Mouse (Mus musculus) midbrain, embryonic 14.5 days (tissue): ENCODE results near the gene Sync. TPM values are rescaled to one million over a fixed set of nuclear protein-coding genes. Genes with fewer than 3 reads are reported as not detected.

ENCODE experiments used
- ATAC-seq: fragments of 200-750 bp; cut with Nextera tagmentation; 2 replicates; pipeline ENCODE4 v1.8.0; 2017; ENCODE audit warnings: moderate number of reproducible peaks, moderate library complexity; ENCODE audit not compliant: low FRiP score, low TSS enrichment
- DNase-seq: peaks from one replicate; pipeline ENCODE4 v3.0.0-alpha.2; 2015
- H3K27ac ChIP-seq: fragments of 300-500 bp; sonication (generic); replicated peaks from 2 replicates; pipeline ENCODE4 v1.5.1; 2014; ENCODE audit warnings: mild to moderate bottlenecking, low read depth, low read length, moderate library complexity
- H3K27me3 ChIP-seq: fragments of 300-500 bp; sonication (generic); 2 replicates; pipeline ENCODE4 v1.6.1; 2014; ENCODE audit warnings: low read length, control low read depth, mixed read lengths; ENCODE audit not compliant: control insufficient read depth, insufficient read depth
- H3K36me3 ChIP-seq: fragments of 300-500 bp; sonication (generic); 2 replicates; pipeline ENCODE4 v1.6.1; 2014; ENCODE audit warnings: low read length, control low read depth; ENCODE audit not compliant: control insufficient read depth, insufficient read depth
- H3K4me1 ChIP-seq: fragments of 300-500 bp; sonication (generic); 2 replicates; pipeline ENCODE4 v1.6.1; 2014; ENCODE audit warnings: mild to moderate bottlenecking, antibody characterized with exemption, low read length, control low read depth; ENCODE audit not compliant: control insufficient read depth, insufficient read depth
- H3K4me2 ChIP-seq: fragments of 300-500 bp; sonication (generic); 2 replicates; pipeline ENCODE4 v1.6.1; 2014; ENCODE audit warnings: mild to moderate bottlenecking, low read length, moderate library complexity
- H3K4me3 ChIP-seq: fragments of 300-500 bp; sonication (generic); replicated peaks from 2 replicates; pipeline ENCODE4 v1.5.1; 2014; ENCODE audit warnings: low read depth, low read length
- H3K9ac ChIP-seq: fragments of 300-500 bp; sonication (generic); replicated peaks from 2 replicates; pipeline ENCODE4 v1.6.1; 2014; ENCODE audit warnings: mild to moderate bottlenecking, low read length, moderate library complexity
- H3K9me3 ChIP-seq: fragments of 300-500 bp; sonication (generic); 2 replicates; pipeline ENCODE4 v1.6.1; 2016; ENCODE audit warnings: low read length, control low read depth, mixed read lengths; ENCODE audit not compliant: control insufficient read depth
- WGBS: fragments of 180-500 bp; shearing (Covaris S2); extraction: QIAGEN DNeasy Blood & Tissue Kit; methylation state at CpG from one replicate; pipeline ENCODE4 v1.1.7; 2014; 5-methylcytosine and 5-hydroxymethylcytosine counted together
- polyA plus RNA-seq: library from polyadenylated mRNA; unstranded; fragments of >200 nt; fragmentation: Nextera tagmentation; extraction: Ambion mirVana; gene quantifications from 2 replicates; pipeline ENCODE4 v1.2.1, GENCODE M21; 2014

Gene Sync
- polyA plus RNA-seq, 1 experiment from 2014 or later, result 0.54 TPM

- H3K4me2 ChIP-seq, result no peak overlapping the region
- no peaks in the 10 kb centered on the region for H3K9me3 ChIP-seq
- no peak overlapping the region for H3K27ac ChIP-seq
- no peak for ATAC-seq
- DNase-seq, result no peak
- no peaks in the 10 kb centered on the region for H3K36me3 ChIP-seq
- 28% methylated on average over 15 of the region's 15 CpGs for WGBS
- H3K4me1 ChIP-seq, result no peaks in the 10 kb centered on the region
- no peak overlapping the region for H3K9ac ChIP-seq
- no peak overlapping the region for H3K4me3 ChIP-seq
- H3K27me3 ChIP-seq, result no peaks in the 10 kb centered on the region
These were observed 15.2 kb upstream of the Sync start for GRCm38 (mm10) chr4:129271991-129272755.

GRCm38 (mm10) chr4:129272756-129273046 lies 14.7 kb upstream of the Sync start:
- WGBS, result 56% methylated on average over 5 of the region's 5 CpGs
- H3K4me3 ChIP-seq, result no peak overlapping the region
- no peak overlapping the region for H3K4me2 ChIP-seq
- H3K9me3 ChIP-seq, result no peaks in the 10 kb centered on the region
- H3K9ac ChIP-seq, result no peak overlapping the region
- DNase-seq (peak; percentile 64), ATAC-seq (no peak)
- no peaks in the 10 kb centered on the region for H3K36me3 ChIP-seq
- H3K27ac ChIP-seq, result no peak overlapping the region
- H3K4me1 ChIP-seq, result no peaks in the 10 kb centered on the region
- no peaks in the 10 kb centered on the region for H3K27me3 ChIP-seq

GRCm38 (mm10) chr4:129276453-129276865 lies 11.0 kb upstream of the Sync start:
- Histone ChIP-seq H3K4me3 (no peak overlapping the region), H3K4me2 (no peak overlapping the region), H3K4me1 (no peaks in the 10 kb centered on the region), H3K27me3 (no peaks in the 10 kb centered on the region), H3K9me3 (no peaks in the 10 kb centered on the region), H3K36me3 (no peaks in the 10 kb centered on the region), H3K27ac (0 out of 2 replicates have a peak overlapping the region, but pooled peaks have one; percentile 26), H3K9ac (no peak overlapping the region)
- peak; percentile 27; the same call in 1 of the 2 replicates for ATAC-seq
- peak; percentile 94 for DNase-seq
- 2% methylated on average over 18 of the region's 18 CpGs for WGBS

GRCm38 (mm10) chr4:129282786-129283185 lies 4.6 kb upstream of the Sync start:
- H3K4me2 ChIP-seq, result no peak overlapping the region
- no peaks in the 10 kb centered on the region for H3K9me3 ChIP-seq
- H3K27ac ChIP-seq, result no peak overlapping the region
- peaks cover 9% of the 10 kb centered on the region; the same call in 1 of the 2 replicates for H3K4me1 ChIP-seq
- DNase-seq, result no peak
- WGBS, result 86% methylated on average over 5 of the region's 5 CpGs
- ATAC-seq, result no peak
- H3K9ac ChIP-seq, result no peak overlapping the region
- no peaks in the 10 kb centered on the region for H3K36me3 ChIP-seq
- H3K27me3 ChIP-seq, result peaks cover 13% of the 10 kb centered on the region
- H3K4me3 ChIP-seq, result no peak overlapping the region

- H3K4me1 ChIP-seq, result peaks cover 9% of the 10 kb centered on the region; the same call in 1 of the 2 replicates
- no peak overlapping the region for H3K27ac ChIP-seq
- no peak for ATAC-seq
- no peak overlapping the region for H3K9ac ChIP-seq
- no peak overlapping the region for H3K4me3 ChIP-seq
- H3K4me2 ChIP-seq, result no peak overlapping the region
- DNase-seq, result no peak
- peaks cover 13% of the 10 kb centered on the region for H3K27me3 ChIP-seq
- no peaks in the 10 kb centered on the region for H3K36me3 ChIP-seq
- WGBS, result 88% methylated on average over 5 of the region's 5 CpGs
- H3K9me3 ChIP-seq, result no peaks in the 10 kb centered on the region
These were observed 4.2 kb upstream of the Sync start for GRCm38 (mm10) chr4:129283226-129283625.

- H3K27me3 ChIP-seq, result peaks cover 13% of the 10 kb centered on the region
- DNase-seq (no peak), ATAC-seq (no peak)
- no peaks in the 10 kb centered on the region for H3K9me3 ChIP-seq
- no peak overlapping the region for H3K27ac ChIP-seq
- H3K9ac ChIP-seq, result no peak overlapping the region
- 83% methylated on average over 2 of the region's 2 CpGs for WGBS
- peaks cover 9% of the 10 kb centered on the region; the same call in 1 of the 2 replicates for H3K4me1 ChIP-seq
- H3K4me3 ChIP-seq, result no peak overlapping the region
- no peak overlapping the region for H3K4me2 ChIP-seq
- no peaks in the 10 kb centered on the region for H3K36me3 ChIP-seq
These were observed 2.7 kb upstream of the Sync start for GRCm38 (mm10) chr4:129284685-129285084.

GRCm38 (mm10) chr4:129286001-129286682 lies 1.3 kb upstream of the Sync start:
- Histone ChIP-seq H3K9me3 (no peaks in the 10 kb centered on the region), H3K4me1 (peaks cover 9% of the 10 kb centered on the region; the same call in 1 of the 2 replicates), H3K36me3 (no peaks in the 10 kb centered on the region), H3K9ac (no peak overlapping the region), H3K4me3 (no peak overlapping the region), H3K27ac (no peak overlapping the region), H3K4me2 (no peak overlapping the region), H3K27me3 (peaks cover 13% of the 10 kb centered on the region)
- WGBS, result 67% methylated on average over 5 of the region's 5 CpGs
- ATAC-seq (no peak), DNase-seq (no peak)

- H3K4me3 ChIP-seq, result peak overlapping the region; percentile 44
- peaks cover 9% of the 10 kb centered on the region; the same call in 1 of the 2 replicates for H3K4me1 ChIP-seq
- H3K27me3 ChIP-seq, result peaks cover 13% of the 10 kb centered on the region
- H3K27ac ChIP-seq, result no peak overlapping the region
- peak overlapping the region; percentile 90 for H3K4me2 ChIP-seq
- peak; percentile 57 for DNase-seq
- ATAC-seq, result no peak
- peak overlapping the region; percentile 56 for H3K9ac ChIP-seq
- H3K36me3 ChIP-seq, result no peaks in the 10 kb centered on the region
- no peaks in the 10 kb centered on the region for H3K9me3 ChIP-seq
- 2% methylated on average over 28 of the region's 28 CpGs for WGBS
These were observed 540 bp upstream of the Sync start for GRCm38 (mm10) chr4:129286683-129287471.
